Mouse (Mus musculus): ENCODE results near the gene March10. TPM values are rescaled to one million over a fixed set of nuclear protein-coding genes. Genes with fewer than 3 reads are reported as not detected.

Gene March10
- polyA plus RNA-seq, 1 experiment from 2014 or later: not detected

- Histone ChIP-seq H3K36me3 (ENCODE audit: control insufficient read depth, insufficient read depth) (no peaks in the 10 kb centered on the region), H3K9me3 (replicated peaks; ENCODE audit: control insufficient read depth, low read length) (no peaks in the 10 kb centered on the region), H3K4me1 (ENCODE audit: control insufficient read depth, low read depth, low read length) (no peaks in the 10 kb centered on the region), H3K4me2 (ENCODE audit: low read depth, low read length) (no peak overlapping the region), H3K27me3 (ENCODE audit: control insufficient read depth, insufficient read depth, low read depth, low read length) (no peaks in the 10 kb centered on the region), H3K27ac (ENCODE audit: low read length) (no peak overlapping the region), H3K4me3 (ENCODE audit: low read depth, low read length) (no peak overlapping the region), H3K9ac (ENCODE audit: low read depth, low read length) (no peak overlapping the region)
- no peak for ATAC-seq (ENCODE audit: low read depth)
- 49% methylated on average over 4 of the region's 4 CpGs for WGBS (ENCODE audit: insufficient replicate concordance)
Observed at GRCm38 (mm10) chr11:105469561-105469960, 13.0 kb upstream of the March10 start.

GRCm38 (mm10) chr11:105469091-105469507, 12.6 kb upstream of the March10 start:
- H3K9ac ChIP-seq (ENCODE audit: low read depth, low read length): no peak overlapping the region
- no peaks in the 10 kb centered on the region for H3K27me3 ChIP-seq (ENCODE audit: control insufficient read depth, insufficient read depth, low read depth, low read length)
- H3K4me1 ChIP-seq (ENCODE audit: control insufficient read depth, low read depth, low read length): no peaks in the 10 kb centered on the region
- H3K36me3 ChIP-seq (ENCODE audit: control insufficient read depth, insufficient read depth): no peaks in the 10 kb centered on the region
- H3K4me3 ChIP-seq (ENCODE audit: low read depth, low read length): no peak overlapping the region
- no peak for ATAC-seq (ENCODE audit: low read depth)
- H3K27ac ChIP-seq (ENCODE audit: low read length): no peak overlapping the region
- 53% methylated on average over 8 of the region's 8 CpGs for WGBS (ENCODE audit: insufficient replicate concordance)
- no peaks in the 10 kb centered on the region for H3K9me3 ChIP-seq (replicated peaks; ENCODE audit: control insufficient read depth, low read length)
- H3K4me2 ChIP-seq (ENCODE audit: low read depth, low read length): no peak overlapping the region

GRCm38 (mm10) chr11:105468436-105468835, 11.9 kb upstream of the March10 start:
- no peaks in the 10 kb centered on the region for H3K36me3 ChIP-seq (ENCODE audit: control insufficient read depth, insufficient read depth)
- H3K9me3 ChIP-seq (replicated peaks; ENCODE audit: control insufficient read depth, low read length): no peaks in the 10 kb centered on the region
- H3K4me2 ChIP-seq (ENCODE audit: low read depth, low read length): no peak overlapping the region
- H3K27ac ChIP-seq (ENCODE audit: low read length): no peak overlapping the region
- 71% methylated on average over 5 of the region's 5 CpGs for WGBS (ENCODE audit: insufficient replicate concordance)
- no peaks in the 10 kb centered on the region for H3K27me3 ChIP-seq (ENCODE audit: control insufficient read depth, insufficient read depth, low read depth, low read length)
- no peaks in the 10 kb centered on the region for H3K4me1 ChIP-seq (ENCODE audit: control insufficient read depth, low read depth, low read length)
- H3K9ac ChIP-seq (ENCODE audit: low read depth, low read length): no peak overlapping the region
- no peak for ATAC-seq (ENCODE audit: low read depth)
- H3K4me3 ChIP-seq (ENCODE audit: low read depth, low read length): no peak overlapping the region

GRCm38 (mm10) chr11:105467816-105468215, 11.3 kb upstream of the March10 start:
- 68% methylated on average over 3 of the region's 3 CpGs for WGBS (ENCODE audit: insufficient replicate concordance)
- no peaks in the 10 kb centered on the region for H3K36me3 ChIP-seq (ENCODE audit: control insufficient read depth, insufficient read depth)
- no peak overlapping the region for H3K4me3 ChIP-seq (ENCODE audit: low read depth, low read length)
- no peaks in the 10 kb centered on the region for H3K27me3 ChIP-seq (ENCODE audit: control insufficient read depth, insufficient read depth, low read depth, low read length)
- no peaks in the 10 kb centered on the region for H3K9me3 ChIP-seq (replicated peaks; ENCODE audit: control insufficient read depth, low read length)
- no peaks in the 10 kb centered on the region for H3K4me1 ChIP-seq (ENCODE audit: control insufficient read depth, low read depth, low read length)
- H3K9ac ChIP-seq (ENCODE audit: low read depth, low read length): no peak overlapping the region
- no peak for ATAC-seq (ENCODE audit: low read depth)
- no peak overlapping the region for H3K27ac ChIP-seq (ENCODE audit: low read length)
- no peak overlapping the region for H3K4me2 ChIP-seq (ENCODE audit: low read depth, low read length)

- no peaks in the 10 kb centered on the region for H3K9me3 ChIP-seq (replicated peaks; ENCODE audit: control insufficient read depth, low read length)
Observed at GRCm38 (mm10) chr11:105467266-105467665, 10.7 kb upstream of the March10 start.

GRCm38 (mm10) chr11:105466756-105467155, 10.2 kb upstream of the March10 start:
- Histone ChIP-seq H3K4me2 (ENCODE audit: low read depth, low read length) (no peak overlapping the region), H3K9me3 (replicated peaks; ENCODE audit: control insufficient read depth, low read length) (no peaks in the 10 kb centered on the region), H3K36me3 (ENCODE audit: control insufficient read depth, insufficient read depth) (no peaks in the 10 kb centered on the region), H3K27me3 (ENCODE audit: control insufficient read depth, insufficient read depth, low read depth, low read length) (no peaks in the 10 kb centered on the region), H3K27ac (ENCODE audit: low read length) (no peak overlapping the region), H3K4me1 (ENCODE audit: control insufficient read depth, low read depth, low read length) (no peaks in the 10 kb centered on the region), H3K9ac (ENCODE audit: low read depth, low read length) (no peak overlapping the region), H3K4me3 (ENCODE audit: low read depth, low read length) (no peak overlapping the region)
- WGBS (ENCODE audit: insufficient replicate concordance): 23% methylated on average over 4 of the region's 4 CpGs
- no peak for ATAC-seq (ENCODE audit: low read depth)

More at GRCm38 (mm10) chr11:105467266-105467665, 10.7 kb upstream of the March10 start:
- Histone ChIP-seq H3K36me3 (ENCODE audit: control insufficient read depth, insufficient read depth) (no peaks in the 10 kb centered on the region), H3K4me1 (ENCODE audit: control insufficient read depth, low read depth, low read length) (no peaks in the 10 kb centered on the region), H3K9ac (ENCODE audit: low read depth, low read length) (no peak overlapping the region), H3K27me3 (ENCODE audit: control insufficient read depth, insufficient read depth, low read depth, low read length) (no peaks in the 10 kb centered on the region), H3K4me2 (ENCODE audit: low read depth, low read length) (no peak overlapping the region), H3K27ac (ENCODE audit: low read length) (no peak overlapping the region), H3K4me3 (ENCODE audit: low read depth, low read length) (no peak overlapping the region)
- no peak for ATAC-seq (ENCODE audit: low read depth)
- 40% methylated on average over 9 of the region's 9 CpGs for WGBS (ENCODE audit: insufficient replicate concordance)

- ATAC-seq (ENCODE audit: low read depth): no peak
- H3K4me3 ChIP-seq (ENCODE audit: low read depth, low read length): no peak overlapping the region
- H3K4me2 ChIP-seq (ENCODE audit: low read depth, low read length): no peak overlapping the region
- no peaks in the 10 kb centered on the region for H3K4me1 ChIP-seq (ENCODE audit: control insufficient read depth, low read depth, low read length)
- no peaks in the 10 kb centered on the region for H3K36me3 ChIP-seq (ENCODE audit: control insufficient read depth, insufficient read depth)
- H3K9me3 ChIP-seq (replicated peaks; ENCODE audit: control insufficient read depth, low read length): no peaks in the 10 kb centered on the region
- 72% methylated on average over 9 of the region's 9 CpGs for WGBS (ENCODE audit: insufficient replicate concordance)
- H3K27ac ChIP-seq (ENCODE audit: low read length): no peak overlapping the region
- H3K9ac ChIP-seq (ENCODE audit: low read depth, low read length): no peak overlapping the region
- H3K27me3 ChIP-seq (ENCODE audit: control insufficient read depth, insufficient read depth, low read depth, low read length): no peaks in the 10 kb centered on the region
Observed at GRCm38 (mm10) chr11:105465488-105465887, 9.0 kb upstream of the March10 start.

GRCm38 (mm10) chr11:105464430-105464967, 8.0 kb upstream of the March10 start:
- no peaks in the 10 kb centered on the region for H3K27me3 ChIP-seq (ENCODE audit: control insufficient read depth, insufficient read depth, low read depth, low read length)
- ATAC-seq (ENCODE audit: low read depth): no peak
- no peak overlapping the region for H3K9ac ChIP-seq (ENCODE audit: low read depth, low read length)
- H3K27ac ChIP-seq (ENCODE audit: low read length): no peak overlapping the region
- no peaks in the 10 kb centered on the region for H3K36me3 ChIP-seq (ENCODE audit: control insufficient read depth, insufficient read depth)
- H3K4me1 ChIP-seq (ENCODE audit: control insufficient read depth, low read depth, low read length): no peaks in the 10 kb centered on the region
- no peak overlapping the region for H3K4me2 ChIP-seq (ENCODE audit: low read depth, low read length)
- no peaks in the 10 kb centered on the region for H3K9me3 ChIP-seq (replicated peaks; ENCODE audit: control insufficient read depth, low read length)
- no peak overlapping the region for H3K4me3 ChIP-seq (ENCODE audit: low read depth, low read length)
- 37% methylated on average over 8 of the region's 8 CpGs for WGBS (ENCODE audit: insufficient replicate concordance)

GRCm38 (mm10) chr11:105459900-105460299, 3.4 kb upstream of the March10 start:
- no peak overlapping the region for H3K27ac ChIP-seq (ENCODE audit: low read length)
- no peaks in the 10 kb centered on the region for H3K36me3 ChIP-seq (ENCODE audit: control insufficient read depth, insufficient read depth)
- ATAC-seq (ENCODE audit: low read depth): no peak
- 36% methylated on average over 5 of the region's 5 CpGs for WGBS (ENCODE audit: insufficient replicate concordance)
- H3K9me3 ChIP-seq (replicated peaks; ENCODE audit: control insufficient read depth, low read length): no peaks in the 10 kb centered on the region
- H3K9ac ChIP-seq (ENCODE audit: low read depth, low read length): no peak overlapping the region
- H3K4me3 ChIP-seq (ENCODE audit: low read depth, low read length): no peak overlapping the region
- H3K4me2 ChIP-seq (ENCODE audit: low read depth, low read length): no peak overlapping the region
- peaks cover 20% of the 10 kb centered on the region for H3K27me3 ChIP-seq (ENCODE audit: control insufficient read depth, insufficient read depth, low read depth, low read length)
- no peaks in the 10 kb centered on the region for H3K4me1 ChIP-seq (ENCODE audit: control insufficient read depth, low read depth, low read length)

Data from liver, embryonic 16.5 days (tissue).